Mouse (Mus musculus) cerebellum, postnatal 25 days (tissue): Measurements from ENCODE around the gene Dagla.

Experiments
- DNase-seq, 2 experiments: peaks; one replicate each; pipeline ENCODE4 v3.0.0; 2021; ENCODE audit warnings: mixed read lengths in 2 of 2

Gene Dagla

DNA sequence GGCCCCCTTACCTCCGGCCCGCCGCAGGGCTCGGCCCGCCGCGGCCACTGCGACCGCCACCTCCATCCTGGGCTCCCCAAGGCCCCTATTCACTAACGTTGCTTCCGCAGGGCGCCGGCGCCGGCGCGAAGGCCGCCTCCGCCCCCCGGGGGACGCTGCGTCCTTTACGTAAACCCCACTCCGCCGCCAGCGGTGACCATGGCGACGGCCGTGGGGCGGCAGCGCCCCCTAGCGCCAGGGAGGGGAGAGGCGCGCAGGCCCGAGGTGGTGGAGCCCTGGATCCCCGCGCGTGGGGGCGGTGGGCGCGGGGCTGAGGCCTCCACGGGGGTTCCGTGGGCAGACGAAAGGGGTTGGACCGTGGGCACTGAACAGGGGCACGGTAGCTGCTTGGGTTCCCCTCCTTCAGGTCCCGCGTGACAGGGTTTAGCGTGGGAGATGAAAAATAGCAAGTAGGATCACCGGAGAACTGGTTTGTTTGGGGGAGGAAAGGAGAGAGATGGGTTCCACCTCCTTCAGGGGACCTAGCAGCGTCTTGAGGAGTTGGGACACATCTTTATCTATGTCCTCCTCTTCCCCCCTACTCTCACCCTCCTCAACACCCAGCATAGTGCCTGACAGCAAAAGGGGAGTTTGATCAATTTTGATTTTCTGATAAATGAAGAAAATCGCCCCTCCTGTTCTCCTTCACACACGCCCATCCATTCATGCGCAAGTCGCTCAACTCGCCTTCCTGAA, at the start of gene Dagla:
Gene Dagla, minus strand, starts transcription at position 68 of the 735 bp plus-strand sequence.
- DNase-seq, result peak; percentile 89 to 91

DNA sequence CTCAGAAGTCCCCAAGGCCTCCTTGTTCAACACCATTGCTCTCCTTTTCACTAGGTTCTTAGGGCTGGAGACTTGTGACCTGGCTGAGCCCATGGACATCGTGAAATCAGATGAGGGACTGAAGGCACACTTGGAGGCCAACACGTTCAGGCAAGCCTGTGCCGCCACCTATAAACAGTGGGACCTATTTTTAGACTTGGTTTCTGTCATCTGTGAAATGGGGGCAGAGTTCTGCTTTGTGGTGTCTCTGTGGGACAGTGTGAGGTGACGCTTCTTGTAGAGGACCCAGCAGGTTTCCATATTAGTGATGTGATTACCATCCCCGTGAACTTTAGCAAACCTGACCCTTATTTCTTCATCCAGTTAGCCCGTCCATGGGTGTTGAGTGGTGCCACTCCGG, 47.5 kb upstream of the Dagla start:
- DNase-seq, result no peak

- DNase-seq, result no peak
These were observed 43.1 kb upstream of the Dagla start for GRCm38 (mm10) chr19:10347628-10348273.

DNA sequence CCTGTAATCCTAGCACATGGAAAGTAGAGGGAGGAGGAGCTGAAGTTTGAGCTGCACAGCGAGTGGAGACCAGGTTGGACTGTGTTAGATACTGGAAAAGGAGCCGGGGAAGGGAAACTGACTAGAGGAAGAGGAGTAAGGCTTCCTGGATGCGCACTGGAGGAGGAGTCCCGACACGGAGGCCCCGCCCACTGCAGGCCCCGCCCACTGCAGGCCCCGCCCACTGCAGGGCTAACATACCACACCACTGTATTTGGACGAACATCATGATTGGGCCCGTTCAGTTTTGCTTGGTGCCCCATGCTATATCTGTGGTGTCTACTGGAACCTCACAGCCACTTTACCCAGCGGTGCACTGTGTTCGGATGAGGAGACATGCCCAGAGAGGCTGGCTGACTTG, 41.0 kb upstream of the Dagla start:
- DNase-seq, result no peak

GRCm38 (mm10) chr19:10343866-10344265, 39.2 kb upstream of the Dagla start:
- no peak for DNase-seq

- DNase-seq, result peak; percentile 73 to 82
These were observed 37.3 kb upstream of the Dagla start for GRCm38 (mm10) chr19:10341817-10342439.

GRCm38 (mm10) chr19:10341152-10341551, 36.5 kb upstream of the Dagla start:
- peak; percentile 68 to 81 for DNase-seq

DNA sequence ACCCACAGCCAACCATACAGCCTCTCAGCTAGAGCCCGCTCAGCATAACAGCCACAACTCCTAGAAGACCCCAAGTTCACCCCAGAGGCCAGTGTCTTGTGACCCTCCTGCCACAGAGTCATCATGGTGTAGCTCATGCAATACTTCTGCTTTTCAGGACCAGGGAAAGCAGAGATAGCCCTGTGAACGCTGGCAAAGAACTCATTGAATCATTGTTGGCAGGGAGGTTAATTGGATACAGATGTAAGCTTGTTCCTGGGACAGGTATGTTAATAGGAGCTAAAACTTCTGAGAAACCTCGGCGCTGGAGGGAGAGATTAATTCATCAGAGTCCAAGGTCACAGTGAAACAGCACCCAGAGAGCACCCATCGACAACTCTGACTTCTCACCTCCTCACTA, 36.0 kb upstream of the Dagla start:
- DNase-seq, result no peak

DNA sequence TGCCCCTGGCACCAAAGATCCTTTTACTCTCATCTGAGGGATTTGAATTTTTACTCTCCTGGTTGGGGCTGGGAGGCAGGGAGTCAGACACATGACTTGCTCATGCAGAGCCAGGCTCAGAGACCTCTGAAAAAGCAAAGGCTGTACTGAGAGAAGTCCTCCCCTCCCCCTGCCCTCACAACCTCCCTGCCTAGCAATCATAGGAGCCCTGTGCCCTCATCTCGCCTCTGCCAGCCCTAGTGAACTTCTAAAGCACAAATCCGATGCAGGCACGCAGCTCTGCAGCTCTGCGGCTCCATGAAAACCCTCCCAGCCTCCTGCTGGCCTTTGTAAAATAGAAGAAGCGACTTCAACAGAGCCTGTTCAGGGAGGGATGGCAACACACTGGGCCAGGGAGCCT, 34.6 kb upstream of the Dagla start:
- no peak for DNase-seq

DNA sequence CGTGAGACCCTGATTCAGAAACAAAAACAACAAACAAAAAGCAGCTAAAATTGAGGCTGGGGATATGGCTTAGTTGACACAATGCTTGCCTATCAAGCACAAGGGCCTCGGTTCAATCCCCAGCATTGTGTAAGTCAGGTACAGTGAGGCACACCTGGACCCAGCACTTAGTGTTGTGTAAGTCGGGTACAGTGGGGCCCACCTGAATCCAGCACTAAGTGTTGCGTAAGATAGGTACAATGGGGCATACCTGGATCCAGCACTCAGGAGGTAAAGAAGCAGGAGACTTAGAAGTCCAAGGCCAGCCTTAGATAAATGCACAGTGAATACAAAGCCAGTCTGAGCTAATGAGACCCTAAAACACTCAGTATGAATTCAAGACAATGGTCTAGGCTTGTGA, 34.0 kb upstream of the Dagla start:
- DNase-seq, result no peak

DNA sequence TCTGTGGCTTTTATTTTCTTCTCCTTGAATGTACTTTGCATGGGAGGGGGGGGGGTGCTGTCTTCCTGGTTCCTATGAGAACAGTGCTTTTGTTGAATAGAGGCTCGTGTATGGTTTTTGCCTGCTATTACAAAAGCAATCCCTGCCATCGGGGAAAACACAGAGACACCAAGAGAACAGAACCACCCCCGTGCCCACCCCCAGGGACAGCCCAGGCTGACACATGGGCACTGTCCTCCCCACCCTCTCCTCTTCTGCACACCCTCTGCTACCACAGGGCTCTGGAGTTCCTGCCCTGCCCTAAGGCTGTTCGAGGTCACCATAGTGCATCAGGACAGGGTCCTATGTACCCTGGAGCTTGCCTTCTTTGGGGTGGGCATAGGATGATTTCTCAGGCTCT, 29.8 kb upstream of the Dagla start:
- no peak for DNase-seq

DNA sequence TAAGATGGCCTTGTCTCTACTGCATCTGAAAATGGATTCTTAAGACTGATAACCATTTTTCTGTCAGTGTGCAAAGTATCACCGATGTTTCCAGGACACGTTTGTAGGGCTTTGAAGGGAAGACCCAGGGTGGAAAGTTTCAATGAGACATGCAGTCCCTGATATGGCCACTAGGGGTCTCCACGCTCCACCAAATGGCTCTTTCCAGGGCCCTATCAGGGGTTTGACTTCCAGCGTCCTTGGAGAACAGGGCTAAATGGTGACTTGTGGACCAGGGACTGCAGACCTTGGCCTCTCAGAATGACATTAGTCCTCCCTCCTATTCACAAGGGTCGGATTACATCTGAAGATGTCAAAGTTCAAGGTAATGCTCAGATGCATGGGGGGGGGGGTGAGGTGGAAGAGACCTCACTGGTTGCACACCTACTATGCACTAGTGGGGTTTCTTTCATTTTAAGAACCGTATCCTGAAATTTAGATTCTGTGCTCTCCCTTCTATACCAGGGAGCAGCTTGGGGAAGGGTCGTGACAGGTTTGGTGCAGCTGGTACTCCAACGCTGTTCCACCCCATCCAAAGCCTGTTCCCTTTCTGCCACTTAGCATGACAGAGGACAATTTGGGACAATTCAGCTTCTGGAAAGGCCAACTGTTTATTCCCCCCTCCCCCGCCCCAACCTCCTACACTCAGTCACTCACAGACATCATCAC, 29.0 kb upstream of the Dagla start:
- peak; percentile 73 to 80 for DNase-seq

GRCm38 (mm10) chr19:10331706-10332105, 27.0 kb upstream of the Dagla start:
- no peak for DNase-seq

DNA sequence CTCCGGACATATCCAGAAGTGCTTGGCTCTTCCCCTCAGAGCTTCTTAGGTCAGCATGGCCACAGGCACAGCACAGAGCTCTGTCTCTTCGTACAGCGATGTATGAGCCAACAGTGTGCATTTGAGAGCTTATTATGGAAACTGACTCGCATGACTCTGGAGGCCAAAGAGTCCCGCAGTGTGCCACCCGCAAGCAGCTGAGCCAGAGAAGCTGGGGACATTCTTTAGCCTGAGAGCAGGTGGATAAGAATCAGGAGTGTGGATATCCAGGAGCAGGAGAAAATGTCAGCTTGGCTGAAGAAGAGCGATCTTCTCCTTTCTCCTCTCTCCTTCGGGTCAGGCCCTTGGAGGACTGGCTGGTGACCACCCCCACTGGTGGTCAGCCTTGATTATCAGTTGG, 24.4 kb upstream of the Dagla start:
- DNase-seq, result no peak

- no peak for DNase-seq
These were observed 21.9 kb upstream of the Dagla start for GRCm38 (mm10) chr19:10326609-10327008.

DNA sequence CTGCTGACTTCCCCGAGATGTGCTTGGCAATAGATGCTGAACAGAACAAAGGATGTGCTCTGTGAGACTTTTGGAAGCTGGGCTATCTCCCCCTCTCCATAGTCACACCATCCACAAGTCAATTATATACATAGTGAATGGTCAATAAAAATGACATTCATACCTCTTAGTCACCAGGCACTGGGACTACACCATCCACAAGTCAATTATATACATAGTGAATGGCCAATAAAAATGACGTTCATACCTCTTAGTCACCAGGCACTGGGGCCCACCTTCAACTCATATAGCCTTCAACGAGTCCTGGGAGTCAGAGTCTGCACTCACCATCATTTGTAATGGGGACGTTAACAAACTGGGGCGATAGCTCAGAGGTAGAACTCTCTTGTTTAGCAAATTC, 19.2 kb upstream of the Dagla start:
- no peak for DNase-seq

DNA sequence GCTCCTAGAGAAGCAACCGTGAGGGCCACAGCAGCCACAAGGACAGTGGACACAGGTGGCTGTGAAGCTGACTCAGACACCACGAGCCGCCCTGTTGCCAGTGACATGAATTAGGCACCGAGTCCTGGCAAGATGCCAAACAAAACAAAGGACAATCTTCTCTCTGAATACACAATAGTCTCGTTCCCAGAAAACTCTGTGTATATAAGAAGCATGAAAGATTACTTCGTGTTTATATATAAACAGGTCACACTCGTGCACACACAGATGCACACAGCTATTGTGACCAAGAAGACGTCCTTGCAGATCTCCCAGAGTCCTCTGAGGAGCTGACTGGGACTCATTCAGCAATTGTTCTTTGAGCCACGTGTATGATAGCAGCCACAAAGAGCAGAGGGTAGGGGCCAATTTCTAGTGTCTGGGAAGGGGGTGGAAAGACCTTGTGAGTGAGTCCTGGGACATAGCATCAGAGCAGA, 18.7 kb upstream of the Dagla start:
- no peak for DNase-seq

DNA sequence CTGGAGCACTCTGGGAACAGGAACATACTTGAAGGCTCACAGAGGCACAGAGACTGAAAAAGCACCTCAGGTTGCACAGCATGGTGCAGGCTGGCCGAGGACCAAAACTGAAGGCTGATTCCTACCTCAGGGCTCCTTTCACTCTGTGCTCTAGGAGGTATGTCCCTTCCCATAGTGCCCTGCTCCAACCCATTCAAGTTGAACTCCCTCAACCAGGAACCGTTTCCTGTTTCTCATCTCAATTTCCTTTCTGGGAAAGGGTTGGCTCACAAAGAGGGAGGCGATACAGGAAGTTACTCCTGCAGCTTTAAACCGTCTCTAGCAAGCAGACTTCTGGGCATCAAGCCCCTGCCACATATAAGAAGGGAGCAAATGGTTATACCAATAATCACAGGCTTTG, 13.1 kb upstream of the Dagla start:
- DNase-seq, result no peak

DNA sequence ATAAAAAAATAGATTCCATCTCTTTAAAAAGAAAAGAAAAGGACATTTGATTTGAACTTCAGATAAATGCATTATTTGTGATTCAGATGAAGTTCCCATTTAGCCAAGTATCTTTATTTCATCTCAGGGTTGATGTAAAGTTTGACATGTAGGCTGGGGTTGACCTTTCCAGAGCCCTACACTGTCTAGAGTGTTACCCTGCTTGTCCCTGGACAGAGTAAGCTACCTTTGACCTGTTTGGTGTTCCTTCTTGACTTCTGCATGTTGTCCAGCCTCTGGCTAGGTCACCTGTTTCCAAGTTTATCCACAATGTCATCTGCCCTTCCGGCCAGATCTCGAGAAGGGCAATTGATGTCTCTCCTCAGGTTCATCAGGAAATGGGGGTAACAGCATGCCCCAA, 12.7 kb upstream of the Dagla start:
- DNase-seq, result no peak

DNA sequence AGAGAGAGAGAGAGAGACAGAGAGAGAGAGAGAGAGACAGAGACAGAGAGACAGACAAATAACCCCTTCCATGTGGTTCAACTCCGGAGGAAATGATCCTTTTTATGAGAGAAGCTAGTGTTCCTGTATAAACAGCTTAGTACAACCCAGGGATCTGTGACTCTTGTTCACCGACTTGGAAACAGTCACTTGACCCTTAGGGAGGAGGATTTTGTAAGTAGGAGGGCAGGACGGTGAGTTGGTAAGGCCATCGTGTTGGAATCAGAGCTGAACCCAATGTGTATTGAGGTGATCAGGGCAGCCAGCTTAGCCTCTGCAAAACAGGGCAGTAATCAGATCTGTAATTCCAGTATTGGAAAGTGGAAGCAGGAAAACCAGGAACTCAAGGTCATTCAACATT, 12.3 kb upstream of the Dagla start:
- DNase-seq, result no peak

GRCm38 (mm10) chr19:10312072-10312471, 7.4 kb upstream of the Dagla start:
- no peak for DNase-seq

- DNase-seq, result no peak
These were observed 4.3 kb upstream of the Dagla start for GRCm38 (mm10) chr19:10308990-10309389.

DNA sequence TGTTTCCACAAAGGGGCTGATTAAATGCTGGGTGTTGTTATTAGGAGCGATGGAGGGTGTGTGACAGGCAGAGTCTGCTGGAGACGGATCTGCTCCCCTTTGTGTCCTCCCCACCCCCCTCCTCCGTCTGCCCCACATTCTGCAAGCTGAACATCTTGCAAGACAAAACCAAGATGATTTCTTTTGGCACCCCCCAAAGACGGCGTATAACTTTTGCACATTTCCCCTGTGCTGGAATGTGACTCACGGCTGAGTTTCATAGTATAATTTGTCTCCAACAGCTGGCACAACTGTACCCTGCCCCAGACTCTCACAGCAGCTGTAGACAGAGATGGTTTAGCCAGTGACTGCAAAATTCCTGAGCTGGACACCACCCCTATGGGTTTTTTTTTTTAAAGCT, 3.3 kb upstream of the Dagla start:
- no peak for DNase-seq

DNA sequence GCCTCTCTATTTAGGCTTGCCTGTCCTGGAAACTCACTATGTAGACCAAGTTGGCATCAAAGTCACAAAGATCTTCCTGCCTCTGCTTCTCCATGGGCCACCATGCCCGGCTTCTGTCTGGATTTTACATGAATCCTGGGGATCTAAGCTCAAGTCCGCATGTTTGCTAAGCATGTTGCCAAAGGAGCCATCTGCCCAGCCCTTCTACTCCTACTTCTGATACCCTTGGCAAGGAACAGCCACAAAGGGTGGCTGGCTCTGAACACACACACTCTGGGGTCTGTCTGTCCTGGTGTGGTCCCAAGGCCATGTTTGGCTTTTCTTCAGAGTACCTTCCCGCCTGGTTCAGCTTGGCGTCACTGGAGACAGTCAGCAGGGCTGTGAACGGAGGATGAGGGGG, 2.7 kb upstream of the Dagla start:
- DNase-seq, result no peak
